Mouse (Mus musculus): ENCODE measurements around the gene Hoxa6.

- TF ChIP-seq EP300 (IDR thresholded peaks at IDR 0.05) (no peak), CTCF (IDR thresholded peaks at IDR 0.05) (no peak)
Observed at GRCm38 (mm10) chr6:52253511-52254500, 45.3 kb upstream of the Hoxa6 start.
